Mouse (Mus musculus) T-helper 17 cell (primary cell): ENCODE measurements around the gene Aco1.

Experiments
- in situ Hi-C, 2 experiments: fragments of 300-600 bp; cut with MboI, MseI; formaldehyde crosslinking; loops; 1 replicate in 1 of 2; 2 replicates in 1 of 2; pipeline ENCODE4 v1.15.1; 2025; ENCODE audit warnings: high pct_unique_total_duplicates in 2 of 2

The Aco1 gene

GRCm38 (mm10) chr4:40142743-40143532, at the start of gene Aco1:
Gene Aco1 (plus strand): TSS chr4:40143081.
- in situ Hi-C loops = loop anchor here (5.0 kb wide), 3 partner anchors 134 to 539 kb away; partner anchors contain the start of gene Ndufb6 (in 1 of the 2)

DNA sequence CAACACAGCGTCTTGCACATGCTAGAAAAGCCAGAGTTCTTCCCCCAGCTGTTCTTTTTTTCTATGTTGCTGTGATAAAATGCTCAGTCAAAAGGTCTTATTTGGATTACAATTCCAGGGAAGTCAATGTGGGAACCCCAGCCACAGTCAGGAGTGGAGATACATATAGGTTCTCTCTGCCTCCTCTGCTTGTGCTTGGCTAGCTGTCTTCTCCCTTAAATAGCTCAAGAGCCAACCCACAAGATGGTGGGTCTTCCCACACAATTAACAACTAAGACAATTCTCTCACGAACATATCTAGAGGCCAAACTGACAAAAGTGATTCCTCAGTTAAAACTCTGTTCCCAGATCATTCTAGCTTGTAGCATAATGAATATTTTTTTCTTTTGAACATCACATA, 47.9 kb upstream of the Aco1 start:
- in situ Hi-C loops = no loop called here

DNA sequence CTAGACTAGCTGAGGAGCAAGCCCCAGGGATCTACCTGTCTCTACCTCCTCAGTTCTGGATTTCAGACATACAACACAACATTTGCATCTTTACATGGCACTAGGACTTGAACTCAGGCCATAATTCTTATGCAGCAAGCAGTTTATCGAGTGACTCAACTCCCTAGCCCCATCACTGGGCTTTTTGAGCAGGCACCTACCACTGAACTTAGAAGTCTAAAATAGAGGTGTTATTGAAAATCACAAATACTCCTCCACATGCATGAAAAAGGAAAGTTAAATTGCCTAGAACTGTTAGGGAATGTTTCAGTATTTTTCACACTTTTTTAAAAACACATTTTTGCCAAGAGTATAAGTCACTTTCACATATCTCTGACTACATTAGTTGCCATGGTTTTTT, 39.9 kb upstream of the Aco1 start:
- in situ Hi-C loops = no loop called here

DNA sequence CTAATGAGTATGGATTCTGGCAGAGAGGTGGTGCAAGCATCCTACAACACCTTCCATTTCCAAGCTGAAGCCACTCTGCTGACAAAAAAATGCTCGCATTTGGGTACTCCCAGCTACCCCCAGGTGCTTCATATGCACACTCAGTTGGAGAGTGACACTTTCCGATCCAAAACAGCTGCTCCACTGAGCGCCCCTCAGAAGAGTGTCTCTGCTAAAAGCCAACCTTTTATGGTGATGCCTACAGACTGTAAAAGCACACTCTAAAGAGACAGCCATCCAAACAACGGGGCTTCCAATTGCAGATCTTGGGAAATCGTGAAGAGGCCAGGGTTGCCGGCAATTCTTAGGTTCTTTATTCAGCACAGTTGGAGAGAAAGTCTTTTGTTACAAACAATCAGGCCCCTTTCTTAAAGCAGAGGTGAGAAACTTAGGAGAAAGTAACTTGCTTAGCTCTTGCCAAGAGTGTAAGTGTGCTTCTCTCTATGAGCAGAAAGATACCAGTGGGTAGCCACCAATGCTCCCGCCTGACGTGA, 36.8 kb upstream of the Aco1 start:
- in situ Hi-C loops = no loop called here

DNA sequence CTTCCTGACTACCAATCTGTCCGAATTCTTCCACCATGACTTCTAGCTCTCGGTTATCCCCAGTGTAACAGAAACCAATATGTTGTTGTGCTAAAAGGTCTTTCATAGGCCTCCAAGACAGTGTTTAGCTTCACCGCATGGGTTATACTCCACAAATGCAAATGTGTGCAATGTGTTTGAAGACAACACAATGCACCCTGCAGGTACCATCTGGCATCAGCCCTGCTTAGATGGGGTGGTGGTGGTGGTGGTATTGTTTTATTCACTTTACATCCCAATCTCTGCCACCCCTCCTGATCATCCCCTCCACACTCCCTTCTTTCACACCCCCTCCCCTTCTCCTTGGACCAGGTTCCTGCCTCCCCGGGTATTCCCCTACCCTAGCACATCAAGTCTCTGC, 34.9 kb upstream of the Aco1 start:
- in situ Hi-C loops = no loop called here

DNA sequence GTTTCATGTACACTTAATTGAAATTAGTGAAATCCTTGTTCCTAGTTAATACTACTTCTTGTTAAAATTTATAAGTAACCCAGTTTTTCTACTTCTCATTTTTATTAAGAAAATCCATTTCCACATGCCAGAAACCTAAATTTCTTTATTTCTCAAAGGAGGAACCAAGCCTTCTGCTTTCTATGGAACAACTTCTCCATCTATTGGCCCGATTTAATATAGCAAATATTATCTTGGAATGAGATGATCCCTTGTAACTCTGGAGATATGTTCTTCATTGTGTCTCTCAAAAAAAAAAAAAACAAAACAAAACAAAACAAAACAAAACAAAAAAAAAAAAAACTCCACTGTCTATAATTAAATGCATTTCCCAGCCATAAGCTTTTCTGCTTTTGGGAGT, 29.7 kb upstream of the Aco1 start:
- in situ Hi-C loops = no loop called here

DNA sequence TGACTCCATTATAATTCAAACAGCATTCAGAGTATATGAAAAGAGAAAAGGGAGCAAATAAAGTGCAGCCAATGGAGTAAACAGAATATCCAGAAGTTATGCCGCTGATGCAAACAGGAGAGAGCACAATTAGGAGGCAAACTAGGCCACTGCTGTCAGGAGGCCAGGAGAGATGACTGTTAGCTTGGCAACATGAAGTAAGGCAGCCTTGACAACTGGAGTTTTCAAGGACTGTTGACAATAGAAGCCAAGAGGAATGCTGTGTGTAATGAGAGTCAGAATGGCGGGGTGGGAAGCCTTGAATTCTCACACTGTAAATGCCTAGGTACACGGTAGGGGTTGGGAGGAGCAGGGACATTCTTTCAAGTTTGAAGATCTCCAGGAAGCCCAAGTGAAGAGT, 21.7 kb upstream of the Aco1 start:
- in situ Hi-C loops = loop anchor here in 1 of 2 experiments (5.0 kb wide), 1 partner anchor 546 kb away; no protein-coding TSS in a partner anchor

- in situ Hi-C loops = loop anchor here in 1 of 2 experiments (5.0 kb wide), 1 partner anchor 545 kb away; no protein-coding TSS in a partner anchor
Measured at GRCm38 (mm10) chr4:40122291-40122690, 20.6 kb upstream of the Aco1 start.

- in situ Hi-C loops = no loop called here
Measured at GRCm38 (mm10) chr4:40134468-40135102, 8.3 kb upstream of the Aco1 start.

GRCm38 (mm10) chr4:40136519-40136918, 6.4 kb upstream of the Aco1 start:
- in situ Hi-C loops = no loop called here

DNA sequence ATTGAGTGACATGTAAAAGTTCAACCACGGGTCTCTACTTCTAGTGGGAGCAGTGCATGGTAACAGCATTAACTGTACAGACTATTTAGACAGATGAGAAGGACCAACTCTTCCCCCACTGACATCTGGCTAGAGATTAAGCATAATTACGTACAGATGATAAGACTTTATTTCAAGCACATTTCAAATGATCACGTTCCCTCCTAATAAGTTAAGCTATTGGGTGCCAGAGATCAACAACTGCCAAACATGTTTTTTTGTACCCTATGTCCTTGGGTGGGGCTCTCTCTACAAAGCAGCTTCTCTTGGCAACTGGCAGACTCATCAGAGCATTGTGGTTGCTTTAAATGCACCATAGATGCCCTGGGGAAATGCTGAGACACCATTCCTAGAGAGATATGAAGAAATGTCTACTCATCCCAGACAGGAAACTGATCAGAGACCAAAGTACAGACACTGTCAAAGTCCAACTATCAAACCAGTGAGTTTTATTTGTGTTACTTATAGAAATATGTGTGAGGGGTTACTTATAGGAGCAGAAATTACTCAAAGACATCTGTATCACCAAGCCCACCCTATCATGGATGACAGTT, 3.1 kb upstream of the Aco1 start:
- in situ Hi-C loops = loop anchor here (5.0 kb wide), 3 partner anchors 138 to 543 kb away; partner anchors contain the start of gene Ndufb6 (in 1 of the 2)

- in situ Hi-C loops = loop anchor here (5.0 kb wide), 3 partner anchors 134 to 539 kb away; partner anchors contain the start of gene Ndufb6 (in 1 of the 2)
Measured at GRCm38 (mm10) chr4:40143533-40143871, 621 bp downstream of the Aco1 start.

- in situ Hi-C loops = loop anchor here (5.0 kb wide), 3 partner anchors 133 to 538 kb away; partner anchors contain the start of gene Ndufb6 (in 1 of the 2)
Measured at GRCm38 (mm10) chr4:40144543-40144942, 1.7 kb downstream of the Aco1 start.

DNA sequence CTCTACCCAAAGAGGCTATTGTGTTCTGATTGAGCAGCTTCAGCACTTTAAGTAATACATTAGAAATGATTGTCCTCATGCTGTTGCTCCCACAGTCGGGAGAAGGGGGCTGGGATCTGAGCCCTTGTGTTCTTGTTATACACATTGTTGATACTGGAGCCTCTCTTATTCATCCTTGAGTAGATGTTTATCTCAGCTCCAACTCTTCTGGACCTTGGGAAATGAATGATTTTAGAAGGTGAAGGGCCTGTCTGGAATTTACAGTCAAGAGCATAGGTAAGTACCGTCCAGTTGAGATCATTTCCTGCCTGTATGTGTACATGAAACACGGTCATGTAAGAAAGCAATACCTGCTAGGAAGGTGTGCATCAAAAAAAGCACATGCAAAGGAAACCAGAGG, 2.1 kb downstream of the Aco1 start:
- in situ Hi-C loops = loop anchor here (5.0 kb wide), 3 partner anchors 132 to 537 kb away; partner anchors contain the start of gene Ndufb6 (in 1 of the 2)

GRCm38 (mm10) chr4:40148281-40148680, 5.4 kb downstream of the Aco1 start:
- in situ Hi-C loops = no loop called here

DNA sequence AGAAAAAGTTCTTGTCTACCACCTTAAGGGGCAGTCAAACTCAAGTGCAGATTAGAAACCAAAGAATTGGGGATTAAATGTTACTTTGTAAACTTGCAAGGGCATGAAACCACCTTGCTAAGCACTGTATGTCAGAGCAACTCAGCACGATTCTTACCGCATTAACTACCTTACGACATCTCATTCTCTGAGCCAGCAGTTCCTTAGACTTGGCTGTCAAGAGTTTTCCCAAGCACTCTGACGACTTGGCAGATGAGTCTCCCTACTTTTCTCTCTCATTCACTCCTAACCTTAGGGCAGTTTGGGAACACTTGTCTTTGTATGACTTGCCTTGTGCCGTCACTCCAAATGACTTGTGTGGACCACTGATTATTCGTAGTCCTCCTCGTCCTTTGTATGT, 7.2 kb downstream of the Aco1 start:
- in situ Hi-C loops = loop anchor here in 1 of 2 experiments (5.0 kb wide), 1 partner anchor 532 kb away; no protein-coding TSS in a partner anchor

DNA sequence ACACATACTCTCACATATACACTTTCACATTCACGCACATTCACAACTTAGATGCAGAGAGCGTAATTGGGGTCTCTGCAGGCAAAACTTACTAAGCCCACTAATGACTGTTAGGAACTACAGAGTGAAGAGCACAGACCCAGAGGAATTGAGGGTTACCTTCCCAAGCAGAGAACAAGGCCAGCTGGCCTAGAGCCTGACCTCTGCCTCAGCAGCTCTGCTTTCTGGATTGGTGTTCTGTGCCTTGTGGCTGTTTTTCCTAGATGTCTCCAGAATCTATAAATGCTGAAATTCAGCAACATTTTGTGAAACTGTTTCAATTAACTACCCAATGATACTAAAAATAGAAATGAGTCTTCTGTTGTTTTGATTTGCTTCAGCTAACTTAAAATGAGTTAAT, 9.9 kb downstream of the Aco1 start:
- in situ Hi-C loops = loop anchor here in 1 of 2 experiments (5.0 kb wide), 1 partner anchor 530 kb away; no protein-coding TSS in a partner anchor

GRCm38 (mm10) chr4:40153500-40153899, 10.6 kb downstream of the Aco1 start:
- in situ Hi-C loops = loop anchor here in 1 of 2 experiments (5.0 kb wide), 1 partner anchor 529 kb away; no protein-coding TSS in a partner anchor

- in situ Hi-C loops = loop anchor here in 1 of 2 experiments (5.0 kb wide), 1 partner anchor 528 kb away; no protein-coding TSS in a partner anchor
Measured at GRCm38 (mm10) chr4:40154751-40155150, 11.9 kb downstream of the Aco1 start.

- in situ Hi-C loops = no loop called here
Measured at GRCm38 (mm10) chr4:40155467-40155999, 12.7 kb downstream of the Aco1 start.

DNA sequence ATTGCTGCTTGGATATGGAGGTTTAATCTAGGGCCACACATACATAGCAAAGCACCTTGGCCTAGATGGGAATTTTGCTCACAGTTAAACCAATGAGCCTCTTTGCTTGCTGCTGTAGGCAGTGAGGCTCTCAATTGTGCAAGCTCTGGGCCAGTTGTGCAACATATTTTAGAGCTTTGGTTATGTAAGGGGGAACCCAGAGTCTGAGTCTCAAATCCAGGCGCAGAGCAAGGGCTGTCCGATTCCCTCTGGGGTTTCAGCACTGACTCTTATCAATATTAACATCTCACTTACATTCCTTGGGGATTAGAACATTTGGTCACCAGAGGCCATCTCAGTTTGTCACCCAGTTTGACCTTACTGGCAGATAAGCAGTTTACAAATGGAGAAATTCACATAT, 13.3 kb downstream of the Aco1 start:
- in situ Hi-C loops = no loop called here
